ENCODE assay signal across 24 mouse cellular contexts in genomic region chr15:103535030-103535429, GRCm38 (mm10). TPM values are rescaled to one million over a fixed set of nuclear protein-coding genes. Genes with fewer than 3 reads are reported as not detected.
DNase-seq lines count a peak whose midpoint lies in the region; ATAC-seq and TF ChIP-seq lines count a peak whose summit lies in the region.
"Had no signal": no experiment of that assay in that cellular context is flagged by ENCODE, and none has a peak within 500 bp of the region (broad histone marks: within the 10 kb centered on the region; RNA-seq: fewer than 3 reads in every experiment).

No protein-coding gene starts in this region.

- 0 out of 2 replicates have a peak overlapping the region, but pooled peaks have one; percentile 1 for H3K9ac ChIP-seq in forebrain, postnatal 0 days
- no peak overlapping the region for H3K9ac ChIP-seq in forebrain, embryonic 15.5 days (replicated peaks)
- no peak overlapping the region for H3K9ac ChIP-seq in liver, embryonic 11.5 days (ENCODE audit: low read depth, low read length)
- H3K9ac ChIP-seq: embryonic facial prominence, embryonic 13.5 days; heart, embryonic 15.5 days; hindbrain, embryonic 14.5 days had no signal

- H3K27ac ChIP-seq in forebrain, postnatal 0 days (ENCODE audit: low read depth, low read length) = no peak overlapping the region
- H3K27ac ChIP-seq in forebrain, embryonic 15.5 days (replicated peaks) = no peak overlapping the region
- peak overlapping the region; percentile 77 for H3K27ac ChIP-seq in kidney, adult 2 months (ENCODE audit: insufficient read depth, low read depth, low read length)
- peak overlapping the region; percentile 30; the same call in 1 of the 2 replicates for H3K27ac ChIP-seq in left cerebral cortex, adult 2 months
- H3K27ac ChIP-seq in liver, embryonic 11.5 days (ENCODE audit: low read depth, low read length) = no peak overlapping the region
- H3K27ac ChIP-seq: embryonic facial prominence, embryonic 13.5 days; gastrocnemius, adult 2 months; hindbrain, embryonic 10.5 days; hindbrain, embryonic 14.5 days had no signal

- H3K4me2 ChIP-seq in forebrain, postnatal 0 days (ENCODE audit: low read depth) = no peak overlapping the region
- H3K4me2 ChIP-seq in forebrain, embryonic 15.5 days (replicated peaks) = no peak overlapping the region
- no peak overlapping the region for H3K4me2 ChIP-seq in liver, embryonic 11.5 days
- H3K4me2 ChIP-seq: embryonic facial prominence, embryonic 13.5 days; heart, embryonic 11.5 days; heart, embryonic 15.5 days; hindbrain, embryonic 14.5 days had no signal

- intact Hi-C loops in left cerebral cortex, adult 2 months (cut with DNase I) = loop anchor here (5.0 kb wide), 1 partner anchor 53 kb away; no protein-coding TSS in a partner anchor

- TF ChIP-seq POLR2A in kidney, adult 2 months (IDR thresholded peaks at IDR 0.05; ENCODE audit: low read depth, low read length) = no peak

- 69% methylated on average over 2 of the region's 2 CpGs for WGBS in forebrain, postnatal 0 days
- WGBS in forebrain, embryonic 15.5 days = 84% methylated on average over 2 of the region's 2 CpGs
- WGBS in kidney, adult 2 months = 85% methylated on average over 2 of the region's 2 CpGs
- WGBS in liver, embryonic 11.5 days = 68% methylated on average over 2 of the region's 2 CpGs

- H3K4me3 ChIP-seq in forebrain, postnatal 0 days (ENCODE audit: low read depth, low read length) = no peak overlapping the region
- no peak overlapping the region for H3K4me3 ChIP-seq in forebrain, embryonic 15.5 days
- no peak overlapping the region for H3K4me3 ChIP-seq in kidney, adult 2 months (ENCODE audit: insufficient read depth, low read depth, low read length)
- no peak overlapping the region for H3K4me3 ChIP-seq in left cerebral cortex, adult 2 months
- no peak overlapping the region for H3K4me3 ChIP-seq in liver, embryonic 11.5 days (ENCODE audit: low read depth, low read length)
- H3K4me3 ChIP-seq: embryonic facial prominence, embryonic 13.5 days; gastrocnemius, adult 2 months; heart, embryonic 15.5 days; hindbrain, embryonic 10.5 days had no signal

- no peak for DNase-seq in forebrain, postnatal 0 days
- no peak for DNase-seq in kidney, adult 2 months
- no peak for DNase-seq in kidney, adult 8-10 months
- no peak for DNase-seq in left cerebral cortex, adult 2 months (ENCODE audit: extremely low spot score in 1 of 2, low spot score in 2 of 2)
- no peak for DNase-seq in left cerebral cortex, adult 18-20 months (ENCODE audit: low spot score in 2 of 2)
- no peak for DNase-seq in liver, embryonic 11.5 days (ENCODE audit: low spot score)
- DNase-seq: adrenal gland, postnatal 10 days; cerebellum, adult 11-12 months; cerebellum, adult 9-10 months; cerebellum, postnatal 25 days; gastrocnemius, adult 2 months; gastrocnemius, postnatal 25 days had no signal

- no peaks in the 10 kb centered on the region for H3K27me3 ChIP-seq in forebrain, postnatal 0 days (ENCODE audit: insufficient read depth, low read length)
- peaks cover 2% of the 10 kb centered on the region; the same call in 1 of the 2 replicates for H3K27me3 ChIP-seq in forebrain, embryonic 15.5 days
- no peaks in the 10 kb centered on the region for H3K27me3 ChIP-seq in kidney, adult 2 months (replicated peaks; ENCODE audit: control insufficient read depth, insufficient read depth, low read length)
- H3K27me3 ChIP-seq in liver, embryonic 11.5 days (replicated peaks; ENCODE audit: control insufficient read depth, insufficient read depth, low read length) = peaks cover 43% of the 10 kb centered on the region

- H3K36me3 ChIP-seq in forebrain, postnatal 0 days (ENCODE audit: insufficient read depth) = peaks cover 9% of the 10 kb centered on the region; the same call in 1 of the 2 replicates
- peaks cover 6% of the 10 kb centered on the region; the same call in 1 of the 2 replicates for H3K36me3 ChIP-seq in forebrain, embryonic 15.5 days
- no peaks in the 10 kb centered on the region for H3K36me3 ChIP-seq in kidney, adult 2 months (ENCODE audit: control insufficient read depth, insufficient read depth, low read length)
- H3K36me3 ChIP-seq in liver, embryonic 11.5 days (ENCODE audit: control insufficient read depth, insufficient read depth, low read length) = no peaks in the 10 kb centered on the region
- H3K36me3 ChIP-seq: embryonic facial prominence, embryonic 13.5 days; heart, embryonic 15.5 days had no signal

- ATAC-seq in forebrain, postnatal 0 days = no peak
- ATAC-seq in forebrain, embryonic 15.5 days (replicated peaks) = no peak
- ATAC-seq in liver, embryonic 11.5 days (replicated peaks; ENCODE audit: low FRiP score) = no peak
- ATAC-seq: forebrain, embryonic 14.5 days had no signal

- H3K4me1 ChIP-seq in forebrain, postnatal 0 days (ENCODE audit: insufficient read depth) = no peaks in the 10 kb centered on the region
- peaks cover 16% of the 10 kb centered on the region for H3K4me1 ChIP-seq in forebrain, embryonic 15.5 days
- H3K4me1 ChIP-seq in kidney, adult 2 months (ENCODE audit: control insufficient read depth, insufficient read depth, low read length) = no peaks in the 10 kb centered on the region
- no peaks in the 10 kb centered on the region; the same call in 1 of the 2 replicates for H3K4me1 ChIP-seq in liver, embryonic 11.5 days (replicated peaks; ENCODE audit: control insufficient read depth, insufficient read depth, low read length)

- no peak for TF ChIP-seq CTCF in forebrain, postnatal 0 days (IDR thresholded peaks at IDR 0.05; ENCODE audit: low read depth)
- no peak for TF ChIP-seq CTCF in kidney, adult 2 months (conservative IDR thresholded peaks at IDR 0.05; ENCODE audit: insufficient read depth, insufficient read length, low read depth, low read length)
- TF ChIP-seq CTCF in left cerebral cortex, adult 2 months (IDR thresholded peaks at IDR 0.05) = no peak

- H3K9me3 ChIP-seq in forebrain, postnatal 0 days (ENCODE audit: low read length) = no peaks in the 10 kb centered on the region
- H3K9me3 ChIP-seq in forebrain, embryonic 15.5 days = no peaks in the 10 kb centered on the region
- no peaks in the 10 kb centered on the region for H3K9me3 ChIP-seq in liver, embryonic 11.5 days (ENCODE audit: control insufficient read depth, low read length)
- H3K9me3 ChIP-seq: embryonic facial prominence, embryonic 13.5 days; heart, embryonic 15.5 days; hindbrain, embryonic 10.5 days had no signal

RNA-seq across cellular contexts. Expression of gene Ppp1r1a, which starts 2.8 kb away (rescaled TPM):
- 109 and 128 TPM in 2 replicates for total RNA-seq in forebrain, postnatal 0 days (2014; rRNA removed)
- 206 and 236 TPM in 2 replicates for polyA plus RNA-seq in forebrain, postnatal 0 days (2015; fragmentation: Nextera tagmentation; extraction: Ambion mirVana)
- polyA plus RNA-seq in forebrain, embryonic 15.5 days (2015; fragmentation: Nextera tagmentation; extraction: Ambion mirVana) = 100 TPM in 2 replicates
- 253 and 258 TPM in 2 replicates for polyA plus RNA-seq in kidney, adult 2 months (2012; rRNA removed)
- 100 to 1,000 TPM; 140 to 150 TPM for total RNA-seq in left cerebral cortex, adult 2 months (2021)
- 100 to 1,000 TPM; 133 to 147 TPM for total RNA-seq in left cerebral cortex, adult 18-20 months (2021)
- 2.1 and 2.6 TPM in 2 replicates for polyA plus RNA-seq in liver, embryonic 11.5 days (2014; fragmentation: Nextera tagmentation; extraction: Ambion mirVana)
- total RNA-seq: granulocyte monocyte progenitor cell, adult 5-6 weeks; MEL had no signal

RNA-seq across cellular contexts. Expression of gene Glycam1, which starts 29.9 kb away (rescaled TPM):
- not detected in 2 replicates for total RNA-seq in forebrain, postnatal 0 days (2014; rRNA removed)
- polyA plus RNA-seq in forebrain, postnatal 0 days (2015; fragmentation: Nextera tagmentation; extraction: Ambion mirVana) = 0.24 TPM in 1 of 2 replicates, not detected in the other
- polyA plus RNA-seq in forebrain, embryonic 15.5 days (2015; fragmentation: Nextera tagmentation; extraction: Ambion mirVana) = not detected in 2 replicates
- 118 TPM in 1 of 2 replicates, not detected in the other for polyA plus RNA-seq in kidney, adult 2 months (2012; rRNA removed)
- not detected for total RNA-seq in left cerebral cortex, adult 2 months (2021)
- not detected for total RNA-seq in left cerebral cortex, adult 18-20 months (2021)
- not detected in 2 replicates for polyA plus RNA-seq in liver, embryonic 11.5 days (2014; fragmentation: Nextera tagmentation; extraction: Ambion mirVana)
- total RNA-seq: adrenal gland, postnatal 4 days; gastrocnemius, adult 2 months; gastrocnemius, postnatal 25 days; granulocyte monocyte progenitor cell, adult 5-6 weeks; heart, postnatal 25 days; MEL had no signal
- polyA plus RNA-seq: C2C12; embryonic facial prominence, embryonic 13.5 days; forebrain, embryonic 14.5 days; heart, embryonic 11.5 days; heart, embryonic 15.5 days; hindbrain, embryonic 10.5 days; hindbrain, embryonic 14.5 days had no signal

RNA-seq across cellular contexts. Expression of gene Pde1b, which starts 32.2 kb away (rescaled TPM):
- 78.8 and 79.0 TPM in 2 replicates for total RNA-seq in forebrain, postnatal 0 days (2014; rRNA removed)
- polyA plus RNA-seq in forebrain, postnatal 0 days (2015; fragmentation: Nextera tagmentation; extraction: Ambion mirVana) = 43.4 and 54.1 TPM in 2 replicates
- 71.3 and 73.2 TPM in 2 replicates for polyA plus RNA-seq in forebrain, embryonic 15.5 days (2015; fragmentation: Nextera tagmentation; extraction: Ambion mirVana)
- polyA plus RNA-seq in kidney, adult 2 months (2012; rRNA removed) = 2.0 and 2.8 TPM in 2 replicates
- total RNA-seq in left cerebral cortex, adult 2 months (2021) = 100 to 1,000 TPM; 138 to 175 TPM
- total RNA-seq in left cerebral cortex, adult 18-20 months (2021) = 100 to 1,000 TPM; 181 to 227 TPM
- 0.87 and 1.1 TPM in 2 replicates for polyA plus RNA-seq in liver, embryonic 11.5 days (2014; fragmentation: Nextera tagmentation; extraction: Ambion mirVana)

Comparison
In these comparisons a context has a peak if more than half of its experiments do, and no peak if none do; other contexts are left out.
1. H3K27ac ChIP-seq: peak in kidney, adult 2 months (single experiment) and left cerebral cortex, adult 2 months (single experiment); none in forebrain, postnatal 0 days (single experiment), forebrain, embryonic 15.5 days (single experiment) and liver, embryonic 11.5 days (single experiment).
2. RNA of gene Ppp1r1a, which starts 2.8 kb away (polyA plus RNA-seq): 253 to 258 TPM in kidney, adult 2 months, 206 to 236 TPM in forebrain, postnatal 0 days and 100 TPM in forebrain, embryonic 15.5 days; 2.1 to 2.6 TPM in liver, embryonic 11.5 days; every median in the first group is over 10 times any median in the second.
3. RNA of gene Pde1b, which starts 32.2 kb away (polyA plus RNA-seq): 71.3 to 73.2 TPM in forebrain, embryonic 15.5 days and 43.4 to 54.1 TPM in forebrain, postnatal 0 days; 2.0 to 2.8 TPM in kidney, adult 2 months and 0.87 to 1.1 TPM in liver, embryonic 11.5 days; every median in the first group is over 10 times any median in the second.